Mouse (Mus musculus): ENCODE measurements around the gene Per2.

The Per2 gene

DNA sequence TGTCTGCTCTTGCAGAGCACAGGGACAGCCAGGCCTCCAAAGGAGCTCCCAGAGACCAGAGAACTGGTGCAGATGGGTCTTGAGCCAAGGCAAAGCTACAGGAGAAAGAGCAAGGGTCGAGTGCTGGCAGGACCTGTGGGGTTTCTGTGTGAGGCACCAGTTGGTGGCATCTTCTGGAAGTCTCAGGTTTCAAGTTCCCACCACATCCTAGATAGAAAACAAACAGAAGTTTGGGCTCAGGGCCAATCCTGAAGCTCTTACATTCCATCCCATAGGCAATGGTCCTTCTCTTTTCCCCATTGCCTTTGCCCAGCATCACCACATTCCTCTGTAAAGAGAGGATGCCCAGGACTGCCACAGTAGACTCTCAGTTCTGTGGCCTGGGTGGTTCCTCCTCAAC is 54.1 kb downstream of the Per2 start:
- no peak for ATAC-seq (ENCODE audit: insufficient number of reproducible peaks, low FRiP score, low TSS enrichment)

DNA sequence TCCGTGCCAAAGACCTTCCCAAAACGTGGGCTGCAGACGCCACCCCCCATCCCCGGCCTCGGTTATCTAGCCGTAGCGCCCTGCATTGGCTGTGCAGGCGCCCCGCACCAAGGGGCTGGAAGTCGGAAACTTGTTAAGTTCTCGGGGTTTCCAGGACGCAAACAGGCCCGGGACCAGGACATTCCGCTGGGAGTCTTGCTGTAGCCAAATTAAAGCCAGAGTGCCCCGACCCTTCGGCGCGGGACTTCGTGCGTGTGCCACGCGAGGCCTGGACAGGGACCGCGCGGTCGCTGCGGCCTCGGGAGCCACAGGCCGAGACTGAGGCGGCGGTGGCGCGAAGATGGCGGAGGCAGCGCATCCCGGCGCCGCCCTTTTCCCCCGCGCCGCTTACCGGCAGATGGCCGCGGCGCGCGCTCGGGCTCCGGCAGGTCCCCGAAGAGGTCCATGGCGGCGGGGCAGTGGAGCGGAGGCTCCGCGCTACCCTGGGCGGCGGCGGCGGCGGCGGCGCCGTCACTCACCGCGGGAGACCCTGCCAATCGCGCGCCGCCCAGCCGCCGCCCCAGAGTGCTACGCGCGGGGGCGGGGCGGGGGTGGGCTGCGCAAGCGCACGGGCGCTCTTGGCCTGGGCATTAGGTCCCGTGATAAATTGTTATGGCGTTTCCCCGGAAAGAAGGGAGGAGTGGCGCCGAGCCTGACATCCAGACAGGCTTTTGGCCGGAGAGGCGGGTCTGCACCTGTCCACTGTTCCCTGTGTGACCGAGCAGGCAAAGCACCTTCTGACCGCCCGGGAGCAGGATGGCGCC is 60.7 kb downstream of the Per2 start, which contains the start of gene Ilkap:
Gene Ilkap (minus strand): TSS at position 556 of the 803 bp plus-strand sequence.
- ATAC-seq (ENCODE audit: insufficient number of reproducible peaks, low FRiP score, low TSS enrichment) = peak; percentile 84

DNA sequence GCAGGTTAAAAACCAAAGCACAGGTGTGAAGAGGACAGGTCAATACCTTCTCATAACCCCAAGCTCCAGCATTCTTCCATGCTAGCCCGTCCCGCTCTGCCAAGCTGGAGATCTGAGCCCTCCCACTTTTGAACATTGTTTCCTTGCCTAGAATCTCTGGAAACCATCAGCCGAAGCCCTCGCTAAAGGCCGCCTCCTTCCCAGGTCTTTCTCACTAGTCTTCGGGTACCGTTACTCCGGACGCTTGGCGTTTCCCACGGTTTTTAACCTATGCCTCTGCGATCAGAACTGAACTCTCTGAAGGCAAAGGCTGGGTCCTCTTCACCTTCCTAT is 61.2 kb downstream of the Per2 start:
- ATAC-seq (ENCODE audit: insufficient number of reproducible peaks, low FRiP score, low TSS enrichment) = no peak

DNA sequence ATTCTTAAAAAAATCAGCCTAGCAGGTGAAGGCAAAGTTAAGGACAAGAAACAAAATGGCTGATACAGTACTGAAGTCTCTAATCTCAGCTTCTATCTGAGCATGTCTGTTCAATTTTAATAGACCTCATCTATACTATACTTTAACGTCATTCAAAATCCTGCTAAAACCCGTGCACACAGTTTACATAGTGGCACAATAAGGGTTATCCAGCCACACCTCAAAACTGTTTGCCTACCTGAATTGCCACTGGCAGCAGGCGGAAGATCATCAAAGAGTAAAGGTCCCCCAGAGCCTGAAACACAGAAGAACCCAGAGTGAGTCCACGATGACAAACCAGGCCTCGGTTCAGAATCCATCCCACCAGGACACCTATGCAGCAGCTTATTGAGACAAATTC is 68.8 kb downstream of the Per2 start:
- ATAC-seq (ENCODE audit: insufficient number of reproducible peaks, low FRiP score, low TSS enrichment) = no peak

DNA sequence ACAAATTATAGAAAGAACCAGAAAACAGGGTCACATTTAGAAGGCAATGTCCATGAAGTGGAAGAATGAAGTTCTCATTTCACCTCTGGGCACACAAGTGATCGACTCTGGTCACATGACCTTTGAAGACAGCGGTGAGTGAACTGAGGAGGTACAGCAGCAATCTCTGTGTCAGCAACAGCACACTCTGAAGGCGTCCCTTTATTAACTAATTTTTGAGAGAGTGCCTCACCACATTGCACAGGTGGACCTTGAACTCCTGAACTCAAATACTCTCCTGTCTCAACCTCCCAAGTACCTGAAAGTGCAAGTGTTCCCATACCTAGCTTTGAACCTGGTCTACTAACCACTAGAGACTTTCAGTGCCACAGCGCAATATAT is 78.0 kb downstream of the Per2 start:
- ATAC-seq (ENCODE audit: insufficient number of reproducible peaks, low FRiP score, low TSS enrichment) = no peak

DNA sequence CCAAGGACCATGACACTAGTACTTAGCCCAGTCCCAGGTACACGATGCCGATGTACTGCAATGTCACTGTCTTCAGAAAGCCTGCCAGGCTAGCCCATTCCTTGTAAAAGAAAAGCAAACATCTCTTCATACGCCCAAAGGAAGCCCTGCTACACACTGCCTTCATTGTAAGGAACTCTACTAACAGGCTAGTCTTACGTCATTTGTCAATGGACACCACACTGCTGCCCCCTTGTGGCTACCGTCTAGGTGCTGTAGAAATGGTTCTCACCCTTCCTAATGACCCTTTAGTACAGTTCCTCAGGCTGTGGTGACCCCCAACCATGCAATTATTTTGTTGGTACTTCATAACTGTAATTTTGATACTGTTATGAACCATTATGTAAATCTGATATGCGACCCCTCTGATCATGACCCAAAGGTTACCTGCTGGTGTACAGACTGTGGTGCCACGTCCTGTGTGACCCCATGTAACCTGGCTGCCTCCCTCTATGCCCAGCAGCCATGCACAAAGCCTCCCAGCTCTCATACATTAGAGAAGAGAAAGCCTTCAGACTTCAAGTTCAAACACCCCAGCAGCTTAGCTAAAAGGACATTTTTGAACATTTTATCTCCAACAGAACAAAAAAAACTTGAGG is 78.6 kb downstream of the Per2 start:
- 0 out of 2 replicates have a peak, but pooled peaks have one; percentile 61 for ATAC-seq (ENCODE audit: insufficient number of reproducible peaks, low FRiP score, low TSS enrichment)

DNA sequence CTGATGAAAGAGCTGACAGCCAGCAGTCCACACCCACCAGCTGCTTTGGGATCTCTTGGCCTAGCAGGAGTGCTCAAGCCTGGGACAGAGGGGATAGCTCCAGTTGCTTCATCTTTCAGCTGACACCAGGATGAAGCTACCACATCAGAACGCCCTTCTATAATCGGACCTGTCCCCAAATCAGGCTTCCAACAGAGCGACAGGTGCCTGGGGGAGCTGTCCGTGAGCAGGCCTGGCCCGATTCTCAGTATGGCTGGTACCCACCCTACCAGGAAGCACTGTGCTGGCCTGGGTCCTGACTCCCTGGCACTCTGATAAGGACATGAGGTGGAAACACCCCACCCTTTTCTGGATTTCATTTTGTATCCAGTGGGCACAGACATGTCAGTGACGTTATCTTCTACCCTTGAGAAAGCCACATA is 85.7 kb downstream of the Per2 start:
- ATAC-seq (ENCODE audit: insufficient number of reproducible peaks, low FRiP score, low TSS enrichment) = no peak

DNA sequence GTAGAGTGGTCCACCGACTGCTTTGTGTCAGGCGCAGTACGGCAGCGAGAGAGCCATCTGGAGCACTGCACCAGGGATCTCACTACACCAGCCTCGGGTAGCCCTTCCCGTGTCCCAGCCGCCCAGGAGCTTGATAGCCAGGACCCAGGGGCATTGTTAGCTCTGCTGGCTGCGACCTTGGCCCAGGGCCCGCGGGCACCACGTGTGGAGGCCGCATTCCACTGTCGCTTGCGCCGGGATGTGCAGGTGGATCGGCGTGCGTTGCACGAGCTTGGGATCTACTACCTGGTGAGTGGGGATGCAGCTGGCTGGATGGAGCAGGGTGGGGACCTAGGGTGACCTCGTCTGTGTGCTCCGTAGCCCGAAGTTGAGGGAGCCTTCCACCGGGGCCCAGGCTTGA is 89.1 kb downstream of the Per2 start:
- no peak for ATAC-seq (ENCODE audit: insufficient number of reproducible peaks, low FRiP score, low TSS enrichment)

DNA sequence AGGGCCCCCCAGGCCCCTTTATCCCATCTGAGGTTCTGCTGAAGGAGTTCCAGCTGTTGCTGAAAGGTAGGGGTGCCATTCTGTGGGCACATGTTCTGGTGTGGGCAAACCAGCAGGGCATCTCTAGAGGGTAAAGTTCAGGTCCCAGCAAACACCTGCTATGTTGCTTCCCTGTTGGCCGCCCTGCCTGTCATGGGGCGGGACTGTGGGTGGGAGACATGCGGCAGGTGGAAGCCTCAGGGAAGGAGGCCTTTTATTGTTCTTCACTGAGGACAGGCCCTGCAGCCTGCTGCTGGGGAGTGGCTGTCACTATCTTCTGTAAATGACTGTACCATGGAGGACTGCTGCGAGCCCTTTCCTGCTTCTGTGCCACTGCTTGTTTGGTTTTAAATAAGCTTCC is 89.7 kb downstream of the Per2 start:
- no peak for ATAC-seq (ENCODE audit: insufficient number of reproducible peaks, low FRiP score, low TSS enrichment)

DNA sequence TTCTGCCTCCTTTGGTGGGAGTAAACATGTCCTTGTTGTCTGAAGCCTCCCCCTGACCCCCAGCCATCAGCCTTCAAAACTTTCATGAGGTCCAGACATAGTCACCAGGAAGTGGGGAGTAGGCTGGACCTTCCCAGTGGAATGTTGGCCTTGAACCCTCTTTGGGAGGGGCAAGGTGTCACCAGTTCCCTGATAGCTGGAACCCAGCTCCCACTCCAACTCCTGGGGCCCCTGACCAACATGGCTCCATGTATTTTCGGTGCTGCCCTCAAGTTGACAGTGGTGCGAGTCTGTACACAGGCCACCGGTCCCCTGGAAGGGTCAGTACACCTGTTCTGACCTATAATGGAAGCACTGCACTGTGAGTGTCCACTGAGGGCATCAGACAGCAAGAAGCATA is 91.8 kb downstream of the Per2 start:
- no peak for ATAC-seq (ENCODE audit: insufficient number of reproducible peaks, low FRiP score, low TSS enrichment)

DNA sequence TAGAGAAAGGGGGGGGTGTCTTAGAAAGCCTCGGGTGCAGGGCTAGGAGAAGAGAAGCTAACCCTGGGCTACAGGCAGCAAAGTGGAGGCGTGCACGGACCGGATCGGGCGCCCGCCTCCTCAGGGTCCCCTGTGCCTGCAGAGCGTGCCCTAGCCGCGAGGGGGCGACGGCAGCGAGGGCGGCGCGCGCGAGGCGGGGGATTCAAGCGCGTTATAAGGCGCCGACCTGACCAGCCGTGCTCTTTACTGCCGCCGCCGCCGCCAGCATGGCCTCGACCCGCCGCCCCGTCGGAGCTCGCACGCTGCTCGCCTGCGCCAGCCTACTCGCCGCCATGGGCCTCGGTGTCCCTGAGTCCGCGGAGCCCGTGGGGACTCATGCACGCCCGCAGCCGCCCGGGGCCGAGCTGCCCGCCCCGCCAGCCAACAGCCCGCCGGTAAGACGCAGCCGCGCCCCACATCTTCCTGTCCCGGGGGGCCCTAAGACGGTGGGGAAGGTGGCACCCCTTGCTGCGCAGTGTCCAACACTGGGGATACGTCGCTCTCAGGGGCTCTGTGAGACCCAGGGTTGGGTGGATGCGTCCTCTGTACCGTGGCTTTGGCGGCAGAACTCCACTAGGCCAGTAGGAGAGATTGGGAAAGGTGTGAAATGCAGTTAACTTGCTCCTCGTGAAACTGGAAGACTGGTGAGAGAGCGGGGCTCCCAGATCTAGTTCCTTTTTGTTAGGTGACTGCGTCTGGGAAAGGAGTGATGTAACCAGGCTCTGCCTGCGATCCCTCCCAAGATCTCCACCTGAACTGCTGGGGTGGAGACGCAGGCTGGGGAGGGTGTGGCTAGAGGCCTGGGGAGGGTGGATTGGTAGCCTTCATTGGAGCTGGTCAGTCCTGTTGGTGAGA is 92.7 kb downstream of the Per2 start, which contains the start of gene Erfe:
Gene Erfe (plus strand): TSS at position 216 of the 894 bp plus-strand sequence.
- no peak for ATAC-seq (ENCODE audit: insufficient number of reproducible peaks, low FRiP score, low TSS enrichment)

Data from cerebellum, adult (tissue).